Mouse (Mus musculus) macrophage (primary cell): ENCODE results near the gene Ppm1d. TPM values are rescaled to one million over a fixed set of nuclear protein-coding genes. Genes with fewer than 3 reads are reported as not detected.

Experiments
- H3K27ac ChIP-seq: fragments of 350-480 bp; formaldehyde crosslinking; 2 replicates; pipeline ENCODE4 v1.9.0; 2021
- H3K36me3 ChIP-seq: fragments of 350-480 bp; formaldehyde crosslinking; 2 replicates; pipeline ENCODE4 v1.9.0; 2021; ENCODE audit errors: inconsistent target
- H3K4me3 ChIP-seq: fragments of 350-480 bp; formaldehyde crosslinking; 2 replicates; pipeline ENCODE4 v1.9.0; 2021; ENCODE audit errors: inconsistent target
- H3K79me2 ChIP-seq: fragments of 350-480 bp; formaldehyde crosslinking; 2 replicates; pipeline ENCODE4 v1.9.0; 2021; ENCODE audit errors: inconsistent target
- WGBS: methylation state at CpG from one replicate; pipeline ENCODE4 v1.1.7; 2026; ENCODE audit warnings: inconsistent platforms; ENCODE audit not compliant: missing documents; 5-methylcytosine and 5-hydroxymethylcytosine counted together
- polyA plus RNA-seq: library from polyadenylated mRNA; stranded (reverse); fragments of 250-400 nt; gene quantifications from 3 replicates; pipeline ENCODE4 v1.2.4, GENCODE M21; 2018; ENCODE audit warnings: inconsistent platforms

Ppm1d gene
- polyA plus RNA-seq, 1 experiment from 2014 or later: 10.9 TPM

DNA sequence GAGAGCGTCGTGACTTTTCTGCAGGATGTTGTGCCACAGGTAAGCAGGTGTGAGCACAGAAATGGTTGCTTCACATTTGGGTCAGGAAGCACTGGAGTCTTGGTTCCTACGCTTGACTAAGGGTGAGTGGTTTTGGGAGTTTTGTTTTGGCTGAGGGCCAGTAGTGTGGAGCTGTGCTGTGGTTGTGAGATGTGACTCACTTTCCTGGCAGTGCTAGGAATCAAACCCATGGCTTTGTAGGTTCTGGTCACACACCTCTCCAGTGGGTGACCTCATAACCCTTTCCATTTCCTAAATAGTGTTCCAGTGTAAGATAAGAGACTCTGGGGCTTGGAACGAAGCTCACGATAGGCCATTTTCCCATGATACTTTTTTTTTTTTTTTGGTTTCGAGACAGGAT, 48.6 kb downstream of the Ppm1d start:
- Histone ChIP-seq H3K36me3 (peaks cover 30% of the 10 kb centered on the region; the same call in 1 of the 2 replicates), H3K4me3 (no peak overlapping the region), H3K27ac (no peak overlapping the region), H3K79me2 (no peaks in the 10 kb centered on the region)
- WGBS: 88% methylated on average over 4 of the region's 6 CpGs

DNA sequence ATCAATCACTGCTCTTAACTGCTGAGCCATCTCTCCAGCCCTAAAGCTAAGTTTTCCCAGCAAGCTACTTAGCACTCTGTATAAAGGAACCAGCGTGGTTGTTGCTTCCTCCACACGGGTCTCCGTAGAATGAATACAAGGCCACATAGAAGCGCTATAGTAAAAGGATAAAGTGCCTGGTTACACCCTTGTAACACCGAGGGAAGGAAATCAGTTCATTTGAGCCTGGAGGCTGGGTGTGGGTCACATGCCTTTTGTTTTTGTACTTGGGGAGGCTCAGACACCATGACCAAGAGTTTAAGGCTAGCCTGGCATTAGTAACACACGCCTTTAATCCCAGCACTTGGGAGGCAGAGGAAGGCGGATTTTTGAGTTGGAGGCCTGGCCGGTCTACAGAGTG, 50.6 kb downstream of the Ppm1d start:
- WGBS: 94% methylated on average over 8 of the region's 8 CpGs

DNA sequence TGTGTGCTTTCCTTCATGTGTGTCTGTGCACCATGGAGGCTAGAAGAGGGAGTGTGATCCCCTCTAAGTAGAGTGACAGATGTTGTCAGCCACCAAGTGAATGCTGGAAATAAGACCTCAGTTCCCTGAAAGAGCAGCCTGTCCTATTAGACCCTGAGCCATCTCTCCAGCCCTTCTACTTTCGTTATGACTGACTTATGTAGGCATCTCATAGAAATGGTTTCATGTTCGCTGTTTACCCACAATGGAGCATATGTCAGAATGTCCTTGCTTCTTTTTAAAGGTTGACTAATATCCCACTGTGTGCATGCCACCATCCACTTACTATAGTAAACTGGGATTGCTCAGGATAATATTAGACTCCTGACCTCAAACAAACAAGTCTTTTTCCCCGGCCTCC, 55.1 kb downstream of the Ppm1d start:
- Histone ChIP-seq H3K27ac (no peak overlapping the region), H3K36me3 (peaks cover 17% of the 10 kb centered on the region; the same call in 1 of the 2 replicates), H3K79me2 (no peaks in the 10 kb centered on the region), H3K4me3 (no peak overlapping the region)
- 100% methylated on average over 3 of the region's 3 CpGs for WGBS

More for the DNA sequence above, 50.6 kb downstream of the Ppm1d start:
- H3K79me2 ChIP-seq: no peaks in the 10 kb centered on the region
- no peak overlapping the region for H3K27ac ChIP-seq
- peaks cover 30% of the 10 kb centered on the region; the same call in 1 of the 2 replicates for H3K36me3 ChIP-seq
- no peak overlapping the region for H3K4me3 ChIP-seq

DNA sequence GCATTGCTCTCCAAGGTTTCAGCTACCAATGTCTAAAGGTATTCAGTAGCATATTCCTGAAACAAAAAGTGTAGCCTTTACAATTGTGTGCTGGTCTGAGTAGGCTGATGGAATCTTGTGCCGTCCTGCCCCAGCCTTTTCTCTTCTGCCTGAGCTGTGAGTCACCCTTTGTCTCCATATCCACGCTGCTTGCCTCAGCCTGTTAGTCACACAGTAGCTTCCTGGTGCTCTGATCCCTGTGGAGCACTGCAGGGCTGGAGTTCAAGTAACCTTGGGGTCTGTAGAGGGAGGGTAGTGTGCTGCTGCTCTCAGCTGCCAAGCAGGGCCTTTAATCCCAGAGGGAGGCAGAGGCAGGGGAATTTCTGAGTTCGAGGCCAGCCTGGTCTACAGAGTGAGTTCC, 56.8 kb downstream of the Ppm1d start:
- H3K79me2 ChIP-seq: no peaks in the 10 kb centered on the region
- H3K36me3 ChIP-seq: peaks cover 7% of the 10 kb centered on the region; the same call in 1 of the 2 replicates
- H3K4me3 ChIP-seq: no peak overlapping the region
- H3K27ac ChIP-seq: no peak overlapping the region
- WGBS: 97% methylated on average over 3 of the region's 3 CpGs

DNA sequence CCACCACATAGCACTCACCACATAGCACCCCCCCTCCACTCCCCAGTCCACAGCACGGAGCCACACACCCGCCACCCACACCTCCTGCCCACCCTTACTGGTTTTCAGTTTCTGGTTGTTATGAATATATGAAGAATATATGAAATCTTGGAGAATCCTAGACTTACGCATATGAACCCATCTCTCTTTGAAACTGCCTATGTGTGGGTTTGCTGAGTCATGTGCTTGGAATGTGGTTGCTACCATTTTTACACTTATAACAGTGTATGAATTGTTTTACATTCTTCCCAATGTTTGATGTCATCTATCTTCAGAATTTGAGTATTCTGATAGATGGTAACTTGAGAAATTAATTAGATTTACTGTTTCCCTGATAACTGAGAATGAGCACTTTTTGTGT, 68.0 kb downstream of the Ppm1d start:
- H3K4me3 ChIP-seq: no peak overlapping the region
- H3K27ac ChIP-seq: no peak overlapping the region
- no peaks in the 10 kb centered on the region for H3K36me3 ChIP-seq
- H3K79me2 ChIP-seq: no peaks in the 10 kb centered on the region
- WGBS: 95% methylated on average over 3 of the region's 3 CpGs

DNA sequence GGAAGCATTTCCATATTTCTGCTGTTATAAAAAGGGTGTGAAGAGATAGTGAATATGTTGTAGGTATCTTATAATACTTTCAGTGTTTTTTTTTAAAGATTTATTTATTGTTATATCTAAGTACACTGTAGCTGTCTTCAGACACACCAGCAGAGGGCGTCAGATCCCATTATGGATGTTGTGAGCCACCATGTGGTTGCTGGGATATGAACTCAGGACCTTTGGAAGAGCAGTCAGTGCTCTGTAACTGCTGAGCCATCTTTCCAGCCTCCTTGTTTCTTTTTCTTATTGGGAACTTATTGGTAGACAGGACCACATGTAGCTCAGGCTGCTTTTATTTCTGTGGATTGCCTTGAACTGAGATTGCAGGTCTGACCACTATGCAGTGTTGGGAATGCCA, 69.0 kb downstream of the Ppm1d start:
- H3K27ac ChIP-seq: no peak overlapping the region
- no peaks in the 10 kb centered on the region for H3K36me3 ChIP-seq
- WGBS: 45% methylated on average over 1 of the region's 1 CpGs
- H3K4me3 ChIP-seq: no peak overlapping the region
- no peaks in the 10 kb centered on the region for H3K79me2 ChIP-seq

DNA sequence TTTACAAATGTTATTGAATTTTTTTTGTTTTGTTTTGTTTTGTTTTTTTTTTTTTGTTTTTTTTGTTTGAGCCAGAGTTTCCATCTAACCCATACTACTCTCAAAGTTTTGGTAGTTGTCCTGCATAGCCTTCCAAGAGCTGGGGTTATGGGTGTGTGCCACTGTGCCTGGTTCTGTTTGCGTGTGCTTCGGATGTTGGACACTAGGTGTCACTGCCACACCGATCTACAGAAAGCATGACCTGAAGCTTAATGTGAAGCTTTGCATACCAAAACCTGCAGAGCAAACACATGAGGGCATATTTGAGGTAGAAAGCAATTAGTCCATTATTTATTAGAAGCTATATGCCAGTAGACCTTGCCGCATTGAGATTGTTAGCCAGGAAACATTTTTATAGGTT, 71.0 kb downstream of the Ppm1d start:
- 26% methylated on average over 4 of the region's 4 CpGs for WGBS
- Histone ChIP-seq H3K36me3 (no peaks in the 10 kb centered on the region), H3K79me2 (no peaks in the 10 kb centered on the region), H3K4me3 (no peak overlapping the region), H3K27ac (no peak overlapping the region)

DNA sequence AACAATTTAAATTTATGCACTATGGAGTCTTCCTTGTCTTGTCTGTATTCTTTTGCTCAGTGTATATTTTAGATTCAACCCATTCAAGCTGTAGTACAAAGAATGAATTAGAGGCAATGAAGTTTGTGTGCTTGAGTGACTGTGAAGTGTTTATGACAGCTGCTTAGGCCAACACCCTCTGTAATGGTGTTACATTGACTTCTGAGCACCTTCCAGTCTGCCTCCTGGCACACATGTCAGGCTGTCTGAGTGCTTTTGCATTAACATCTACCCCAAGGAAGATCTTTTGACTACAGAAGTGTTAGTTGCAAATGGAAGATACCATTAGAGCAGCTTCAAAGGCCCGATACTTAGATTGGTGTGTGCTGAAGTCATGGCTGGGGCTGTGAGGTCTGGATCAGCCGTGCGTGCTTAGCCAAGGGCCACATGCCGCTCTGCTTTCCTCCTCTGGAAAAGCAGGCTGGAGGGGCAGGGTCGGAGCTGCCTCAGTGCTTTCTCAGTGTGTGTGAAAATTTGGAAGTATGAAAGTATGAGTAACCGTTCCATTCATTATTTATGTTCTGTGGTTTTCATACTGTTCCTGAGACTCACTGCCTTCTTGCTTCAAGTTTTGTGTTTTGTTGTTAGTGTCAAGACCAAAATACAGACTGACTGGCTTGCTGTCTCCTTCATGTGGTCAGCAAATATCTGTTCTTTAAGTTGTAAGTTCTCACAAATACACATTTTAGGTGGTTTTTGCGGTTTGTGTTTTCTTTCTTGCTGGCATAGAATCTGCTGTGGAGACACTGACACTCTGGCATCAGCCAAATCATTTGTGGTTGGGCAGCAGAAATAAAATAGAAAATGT, 73.2 kb downstream of the Ppm1d start:
- H3K79me2 ChIP-seq: no peaks in the 10 kb centered on the region
- H3K36me3 ChIP-seq: no peaks in the 10 kb centered on the region
- H3K27ac ChIP-seq: no peak overlapping the region
- WGBS: 96% methylated on average over 7 of the region's 7 CpGs
- H3K4me3 ChIP-seq: no peak overlapping the region

DNA sequence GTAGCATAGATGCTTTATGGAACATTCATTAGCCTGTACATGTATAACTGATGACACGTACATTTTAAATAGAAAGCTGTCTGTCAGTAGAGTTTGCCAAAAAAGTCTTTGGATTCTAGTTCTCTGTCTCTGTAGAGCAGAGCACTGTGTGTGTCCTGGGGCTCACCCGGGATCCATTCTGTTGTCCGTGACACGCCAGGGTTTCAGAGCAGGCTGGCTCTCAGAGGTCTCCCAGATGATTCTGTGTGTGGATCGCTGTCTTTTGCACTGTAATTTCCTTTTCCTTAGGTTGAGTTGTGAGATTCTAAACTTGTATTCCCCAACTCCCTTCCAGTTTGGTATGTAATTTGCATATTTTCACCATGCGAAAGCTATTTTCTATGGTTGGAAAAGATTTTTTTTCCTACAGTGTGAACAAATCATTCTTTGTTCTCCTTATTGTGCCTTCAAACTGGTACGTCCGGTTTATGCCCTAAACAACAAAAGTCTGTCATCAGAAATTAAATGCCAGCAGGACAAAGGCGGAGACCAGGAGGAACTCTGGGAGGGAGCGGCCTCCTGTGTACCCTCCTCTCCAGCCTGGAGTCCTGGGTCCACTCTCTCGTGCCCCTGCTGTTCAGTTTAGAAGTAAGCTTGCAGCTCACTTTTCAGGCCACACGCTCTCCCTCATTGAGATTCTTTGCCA, 81.3 kb downstream of the Ppm1d start:
- H3K27ac ChIP-seq: no peak overlapping the region
- WGBS: 94% methylated on average over 12 of the region's 12 CpGs
- no peak overlapping the region for H3K4me3 ChIP-seq
- no peaks in the 10 kb centered on the region for H3K79me2 ChIP-seq
- H3K36me3 ChIP-seq: no peaks in the 10 kb centered on the region

DNA sequence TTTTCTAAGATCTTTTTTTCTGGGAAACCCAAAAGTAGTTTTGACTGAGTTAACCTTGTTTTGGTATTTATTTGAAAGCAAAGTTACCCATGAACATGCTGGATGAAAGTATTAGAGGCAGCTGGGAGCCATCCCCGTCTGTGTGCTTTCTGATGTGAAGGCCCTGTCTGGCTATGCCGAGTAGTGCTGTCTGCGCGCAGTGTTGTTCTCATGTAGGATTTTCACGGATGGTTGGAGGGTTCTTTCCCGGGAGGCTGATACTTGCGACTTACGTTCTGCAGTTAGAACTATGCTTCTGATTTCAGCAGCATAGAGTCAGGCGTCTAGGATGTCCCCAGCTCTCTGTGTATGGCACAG, 81.8 kb downstream of the Ppm1d start:
- H3K79me2 ChIP-seq: no peaks in the 10 kb centered on the region
- H3K4me3 ChIP-seq: no peak overlapping the region
- H3K36me3 ChIP-seq: no peaks in the 10 kb centered on the region
- no peak overlapping the region for H3K27ac ChIP-seq
- WGBS: 97% methylated on average over 9 of the region's 9 CpGs

DNA sequence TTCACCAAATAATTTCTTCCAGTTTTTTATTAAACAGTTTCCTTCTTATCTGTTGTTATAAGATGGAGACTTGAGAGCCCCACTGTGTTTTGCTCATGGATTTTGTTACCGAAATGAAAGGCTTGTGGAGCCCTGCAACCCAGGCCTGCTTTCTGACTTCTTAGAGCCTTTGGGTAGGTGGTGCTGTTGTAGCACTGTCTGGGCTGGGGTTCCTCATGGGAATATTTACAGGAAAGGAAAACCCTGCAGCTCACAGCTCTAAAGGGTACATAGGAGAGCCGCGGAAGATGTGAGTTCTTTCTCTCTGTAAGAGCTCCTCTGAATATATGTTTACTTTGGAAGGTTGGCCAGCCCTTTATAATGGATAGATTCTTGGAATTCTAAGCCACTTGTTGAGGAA, 82.9 kb downstream of the Ppm1d start:
- WGBS: 88% methylated on average over 3 of the region's 3 CpGs
- no peaks in the 10 kb centered on the region for H3K36me3 ChIP-seq
- no peaks in the 10 kb centered on the region for H3K79me2 ChIP-seq
- H3K27ac ChIP-seq: no peak overlapping the region
- no peak overlapping the region for H3K4me3 ChIP-seq

DNA sequence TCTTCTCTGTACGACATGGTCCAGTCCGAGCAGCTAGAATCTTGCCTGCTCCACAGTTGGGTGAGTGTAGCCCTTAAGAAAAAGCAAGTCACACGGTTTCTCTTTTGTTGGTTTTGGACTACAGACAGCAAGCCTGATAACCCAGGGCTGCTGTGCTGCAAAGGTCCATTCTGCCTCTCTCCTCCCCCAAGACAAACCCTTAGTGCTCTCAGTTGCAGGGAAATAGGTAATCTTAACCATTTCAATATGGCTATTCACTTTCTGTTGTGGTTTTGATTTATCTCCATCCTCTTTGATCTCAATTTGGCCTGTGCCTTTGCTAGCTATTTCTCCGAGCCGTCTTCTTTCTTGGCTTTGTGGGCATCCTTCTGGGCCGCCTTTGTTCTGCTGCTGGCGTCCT, 84.3 kb downstream of the Ppm1d start:
- H3K79me2 ChIP-seq: no peaks in the 10 kb centered on the region
- 94% methylated on average over 7 of the region's 7 CpGs for WGBS
- no peak overlapping the region for H3K27ac ChIP-seq
- H3K36me3 ChIP-seq: no peaks in the 10 kb centered on the region
- no peak overlapping the region for H3K4me3 ChIP-seq

Other genes with a start within 250 kb of the Ppm1d start
- gene Usp32, start 171.1 kb upstream of the Ppm1d start, polyA plus RNA-seq: 10.5 to 20.3 TPM (median 17.3 TPM) in 3 replicates
- gene 1700125H20Rik, start 140.8 kb upstream of the Ppm1d start, polyA plus RNA-seq: not detected in 3 replicates
- gene Appbp2, start 76.1 kb upstream of the Ppm1d start, polyA plus RNA-seq: 13.3 to 20.8 TPM (median 13.8 TPM) in 3 replicates
- gene Bcas3, start 41.9 kb downstream of the Ppm1d start, polyA plus RNA-seq: 11.9 to 28.7 TPM (median 26.9 TPM) in 3 replicates